Mouse (Mus musculus): ENCODE measurements around the gene Pde5a.

Gene Pde5a

DNA sequence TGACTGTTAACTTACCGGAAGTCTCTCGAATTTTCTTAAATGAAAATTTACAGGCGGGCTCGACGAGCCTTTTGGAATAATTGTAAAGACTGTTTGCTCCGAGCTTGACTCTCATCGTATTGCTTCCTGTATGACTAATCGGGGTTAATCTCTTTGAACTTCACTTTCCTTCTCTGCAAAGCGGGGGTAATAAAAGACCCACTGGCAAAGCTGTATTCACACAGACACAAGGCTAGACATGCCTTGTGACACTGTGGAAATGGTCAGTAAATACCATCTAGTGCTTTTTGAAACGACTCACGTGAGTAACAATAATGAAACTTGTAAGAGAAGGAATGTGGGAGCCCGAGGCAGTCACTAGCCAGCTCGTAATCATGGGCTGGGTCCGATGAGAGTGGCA lies 35.0 kb downstream of the Pde5a start:
- DNase-seq (ENCODE audit: low read depth, low spot score) = no peak

DNA sequence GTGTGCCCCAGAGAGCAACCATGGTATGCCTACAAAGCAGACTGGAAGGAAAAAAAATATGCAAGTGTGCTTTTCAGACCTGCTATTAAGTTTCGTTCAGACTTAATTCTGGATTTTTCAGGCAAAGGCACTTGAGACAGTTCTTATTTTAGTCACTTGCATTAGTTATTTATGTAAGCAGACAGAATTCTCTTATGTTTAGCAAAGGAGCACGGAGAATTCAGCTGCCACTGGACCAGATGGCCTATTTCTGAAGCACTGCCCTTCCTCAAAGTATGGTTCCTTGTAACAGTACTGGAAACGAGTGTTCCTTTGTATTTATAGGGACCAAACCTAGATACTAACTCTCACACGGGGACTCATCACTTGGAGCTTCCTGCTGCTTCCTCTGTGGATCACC lies 38.2 kb downstream of the Pde5a start:
- DNase-seq (ENCODE audit: low read depth, low spot score) = no peak

DNA sequence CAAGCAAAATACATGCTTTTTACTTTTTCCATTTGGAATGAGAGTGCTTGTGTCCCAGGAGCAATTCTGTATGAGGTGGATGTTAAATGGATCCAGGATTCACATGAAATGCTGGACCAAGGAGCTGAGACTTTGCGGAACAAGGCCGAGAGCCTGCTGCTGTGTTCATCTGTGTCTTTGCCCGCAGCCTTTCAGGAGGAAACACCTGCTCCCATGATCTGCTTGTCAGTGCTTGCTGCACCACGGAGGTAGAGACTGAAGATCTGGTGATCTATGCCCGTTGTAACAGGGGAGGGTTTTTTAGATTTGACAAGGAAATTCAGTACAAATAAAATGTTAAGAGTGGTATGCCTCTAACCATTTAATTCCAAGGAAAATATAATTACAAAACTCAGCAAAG lies 39.1 kb downstream of the Pde5a start:
- no peak for DNase-seq (ENCODE audit: low read depth, low spot score)

DNA sequence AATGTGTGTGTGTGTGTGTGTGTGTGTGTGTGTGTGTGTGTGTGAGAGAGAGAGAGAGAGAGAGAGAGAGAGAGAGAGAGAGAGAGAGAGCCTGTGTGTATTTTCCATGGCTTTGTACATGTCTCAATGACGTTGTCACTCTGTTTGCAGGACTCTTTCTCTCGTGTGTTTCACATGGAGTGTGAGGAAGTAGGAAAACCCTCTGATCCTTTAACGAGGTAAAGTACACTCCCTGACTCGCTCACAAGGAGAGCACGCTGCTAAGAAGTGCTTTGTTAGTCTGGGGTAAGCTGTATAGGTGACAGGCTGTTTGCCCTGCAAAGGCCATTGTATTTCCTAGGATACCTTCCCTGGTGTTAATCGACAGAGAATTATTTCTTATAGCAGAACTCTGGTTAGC lies 52.7 kb downstream of the Pde5a start:
- DNase-seq (ENCODE audit: low read depth, low spot score) = no peak

DNA sequence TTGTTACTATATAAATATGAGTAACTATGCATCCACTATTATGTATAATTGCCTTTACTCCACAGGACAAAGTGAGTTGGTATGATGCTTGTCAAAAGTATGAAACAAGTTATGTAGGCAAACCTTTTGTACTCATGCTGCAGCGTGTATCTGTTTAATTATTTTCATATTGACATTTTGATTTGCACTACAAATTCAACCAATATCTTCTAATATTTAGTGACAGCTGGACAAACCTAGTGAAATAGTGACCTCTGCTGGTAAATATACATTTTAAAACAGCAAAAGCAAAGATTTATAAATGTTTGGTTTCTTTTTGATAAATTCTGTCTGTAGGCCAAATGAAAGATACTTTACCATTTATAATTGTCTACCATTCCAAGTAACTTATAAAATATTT lies 55.5 kb downstream of the Pde5a start:
- DNase-seq (ENCODE audit: low read depth, low spot score) = no peak

DNA sequence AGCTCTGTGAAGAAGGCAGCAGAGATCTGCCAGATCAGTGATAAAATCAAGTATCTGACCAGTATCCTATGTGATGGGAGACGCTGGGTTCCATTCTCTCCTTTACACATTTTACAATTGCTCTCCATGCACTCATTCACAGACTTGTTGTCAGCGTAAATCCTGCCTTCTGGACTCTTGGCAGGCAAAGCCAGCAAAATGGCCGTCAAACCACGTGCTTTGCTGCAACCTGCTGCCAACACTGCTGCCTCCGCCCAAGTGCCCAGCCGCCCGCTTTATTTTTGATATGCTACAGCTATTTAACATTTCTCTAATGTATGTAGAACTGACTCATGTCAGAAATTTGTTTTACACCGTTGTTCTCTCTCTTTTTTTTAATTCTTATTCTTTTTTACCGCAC lies 59.6 kb downstream of the Pde5a start:
- no peak for DNase-seq (ENCODE audit: low read depth, low spot score)

DNA sequence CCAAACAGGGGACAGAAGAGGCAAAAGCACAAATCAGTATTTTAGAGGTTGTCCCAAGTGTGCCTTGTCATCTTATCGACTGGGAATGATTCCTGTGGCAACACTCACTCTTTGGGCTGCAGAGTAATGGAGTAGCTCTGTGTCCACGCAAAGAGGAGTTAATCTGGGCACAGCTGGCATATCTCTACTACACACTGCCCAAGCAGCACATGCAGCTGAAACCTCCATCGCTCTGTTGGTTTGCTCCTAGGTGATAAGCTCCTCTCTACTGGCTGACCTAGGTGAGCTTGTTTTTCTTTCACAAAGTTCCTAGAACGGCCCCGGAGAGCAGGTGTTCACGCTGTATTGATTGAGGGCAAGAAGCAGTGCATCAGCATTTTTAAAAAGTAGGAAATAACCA lies 60.8 kb downstream of the Pde5a start:
- DNase-seq (ENCODE audit: low read depth, low spot score) = no peak

DNA sequence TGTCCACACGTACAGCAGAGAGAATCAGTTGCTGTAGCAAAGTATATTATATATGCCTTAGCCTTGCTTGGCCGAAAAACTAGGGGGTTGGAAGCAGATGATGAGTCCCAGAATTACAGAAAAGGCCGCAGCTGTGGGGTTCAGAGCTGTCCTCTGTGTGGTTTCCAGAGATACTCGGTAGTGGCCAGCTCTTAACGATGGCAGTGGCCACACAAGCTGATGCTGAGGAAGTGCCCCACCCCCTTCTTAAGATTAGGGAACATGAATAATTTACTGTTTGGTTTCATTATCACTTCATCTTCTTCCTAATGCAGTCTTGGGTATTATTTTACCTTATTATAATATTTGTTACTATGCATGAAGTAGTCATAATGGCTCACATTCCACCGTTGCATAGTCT lies 71.3 kb downstream of the Pde5a start:
- DNase-seq (ENCODE audit: low read depth, low spot score) = no peak

DNA sequence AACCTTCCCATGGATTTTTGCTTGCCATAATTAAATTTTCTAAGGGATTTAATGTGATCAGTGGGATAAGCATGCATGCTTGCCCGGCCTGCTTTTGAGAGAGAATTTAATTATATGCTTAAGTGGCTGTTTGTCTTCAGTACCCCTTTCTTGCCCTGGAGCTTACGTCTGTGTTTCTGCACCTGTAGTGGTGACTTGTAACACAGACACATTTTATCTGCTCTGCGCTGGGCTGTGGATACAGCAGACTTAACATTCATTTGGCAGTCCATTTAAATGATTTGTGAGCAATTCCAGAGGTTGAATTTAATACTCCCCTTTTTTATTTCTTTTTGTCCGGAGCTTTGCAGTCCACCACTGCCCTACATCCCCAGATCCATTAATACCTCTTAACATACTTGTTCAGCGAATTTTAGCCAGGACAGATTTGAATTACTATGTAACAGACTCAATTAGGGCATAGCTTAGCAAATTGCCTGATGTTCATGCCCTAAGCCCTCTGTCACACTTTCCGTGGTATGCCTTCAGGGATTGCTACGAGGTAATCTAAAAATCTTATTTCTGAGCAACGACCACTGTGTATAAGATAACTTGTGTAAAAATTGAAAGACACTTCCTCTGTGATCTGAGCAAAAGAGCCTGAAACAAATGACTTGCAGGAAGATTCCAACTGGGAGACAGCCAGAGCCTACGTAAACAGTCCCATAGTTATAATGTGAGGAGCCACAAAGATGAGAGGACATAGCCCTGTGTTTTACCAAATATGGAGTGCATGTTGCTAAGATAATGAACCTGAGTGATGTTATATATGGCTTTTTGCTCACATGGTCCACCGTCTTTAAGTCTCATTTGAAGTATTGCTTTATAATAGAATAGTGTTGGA lies 72.0 kb downstream of the Pde5a start:
- DNase-seq (ENCODE audit: low read depth, low spot score) = no peak

DNA sequence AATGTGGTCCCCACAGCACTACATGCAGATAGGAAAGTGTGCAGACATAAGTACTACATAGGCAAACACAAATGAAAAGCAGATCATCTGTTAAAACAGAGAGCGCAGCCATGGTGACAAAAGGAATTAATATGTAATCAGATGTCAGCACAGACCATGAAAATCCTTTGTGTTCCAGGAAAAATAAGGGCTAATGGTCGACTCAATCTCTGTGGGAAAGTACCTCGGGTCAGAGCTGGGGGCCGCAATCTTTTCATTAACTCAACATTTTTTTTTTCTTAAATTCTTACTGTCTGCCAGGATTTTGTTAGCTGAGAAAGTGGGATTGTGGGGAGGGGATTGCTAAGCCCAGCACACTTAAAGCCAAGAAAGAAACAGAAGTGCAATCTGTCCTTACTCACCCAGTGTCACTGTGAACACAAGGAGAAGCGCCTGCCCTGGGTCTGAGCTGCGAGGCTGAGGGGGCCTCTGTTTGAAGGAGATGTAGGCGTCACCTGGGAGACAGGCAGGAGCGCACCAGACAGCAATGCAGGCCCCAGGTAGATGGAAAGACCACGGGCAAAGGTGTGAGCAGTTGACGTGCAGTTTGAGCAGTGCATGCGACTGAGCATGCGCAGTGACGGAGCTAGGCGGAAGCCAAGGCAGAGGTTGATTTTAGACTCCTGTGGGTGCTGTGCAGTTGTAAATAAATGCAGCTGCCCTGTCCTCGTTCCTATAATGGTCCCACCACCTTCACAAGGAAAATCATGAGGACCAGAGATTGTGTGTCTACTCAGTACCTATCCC lies 72.9 kb downstream of the Pde5a start:
- no peak for DNase-seq (ENCODE audit: low read depth, low spot score)

DNA sequence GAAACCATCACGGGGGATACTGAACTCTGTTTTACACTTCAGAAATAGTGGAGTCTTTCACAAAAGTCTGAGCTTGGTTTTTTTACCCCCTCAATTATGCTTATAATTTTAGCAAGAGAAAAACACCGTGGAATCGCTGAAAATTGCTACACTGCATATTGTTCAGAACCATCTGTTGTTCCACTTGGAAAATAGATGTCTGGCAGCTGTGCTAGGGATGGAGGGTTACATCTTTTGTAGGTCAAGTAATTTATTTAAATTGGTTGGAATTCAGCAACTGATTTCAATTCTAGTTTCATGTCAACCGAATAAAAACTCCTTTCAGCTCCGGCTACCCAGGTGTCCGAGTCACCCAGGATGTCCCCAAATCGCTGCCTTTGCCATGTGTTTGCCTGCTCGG lies 78.6 kb downstream of the Pde5a start:
- no peak for DNase-seq (ENCODE audit: low read depth, low spot score)

DNA sequence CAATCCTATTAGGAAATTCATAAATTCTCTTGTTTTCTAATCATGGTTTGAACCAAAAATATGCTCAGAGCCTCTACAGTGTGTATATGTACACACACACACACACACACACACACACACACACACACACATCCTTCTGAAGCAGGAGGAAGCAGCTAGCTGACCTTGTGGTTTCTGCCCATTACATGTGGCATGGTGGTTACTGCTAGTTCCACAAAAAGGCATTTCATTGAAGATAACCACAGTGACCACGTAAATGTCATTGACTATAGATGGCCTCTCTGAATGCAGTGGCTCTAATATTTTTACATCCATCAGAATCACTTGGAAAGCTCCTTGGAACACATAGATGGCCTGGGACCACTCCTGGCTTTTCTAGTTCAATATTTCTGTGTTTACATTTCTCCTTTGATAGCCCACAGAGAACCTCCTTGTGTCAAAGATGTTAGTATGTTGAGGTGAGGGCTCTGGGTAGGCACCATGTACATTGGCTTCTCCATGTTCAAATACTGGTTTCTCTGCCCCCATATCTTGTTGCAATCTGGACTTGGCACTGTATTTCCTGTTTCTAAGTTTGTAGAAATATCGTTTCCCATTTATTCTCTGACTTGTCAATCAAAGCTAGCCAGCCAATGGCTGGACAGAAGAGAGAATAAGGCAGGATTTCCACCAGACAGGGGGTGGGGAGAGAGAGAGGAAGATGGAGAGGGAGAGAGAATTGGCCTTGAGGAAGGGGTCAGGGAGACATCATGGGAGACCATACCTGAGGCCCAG lies 81.5 kb downstream of the Pde5a start:
- DNase-seq (ENCODE audit: low read depth, low spot score) = no peak

DNA sequence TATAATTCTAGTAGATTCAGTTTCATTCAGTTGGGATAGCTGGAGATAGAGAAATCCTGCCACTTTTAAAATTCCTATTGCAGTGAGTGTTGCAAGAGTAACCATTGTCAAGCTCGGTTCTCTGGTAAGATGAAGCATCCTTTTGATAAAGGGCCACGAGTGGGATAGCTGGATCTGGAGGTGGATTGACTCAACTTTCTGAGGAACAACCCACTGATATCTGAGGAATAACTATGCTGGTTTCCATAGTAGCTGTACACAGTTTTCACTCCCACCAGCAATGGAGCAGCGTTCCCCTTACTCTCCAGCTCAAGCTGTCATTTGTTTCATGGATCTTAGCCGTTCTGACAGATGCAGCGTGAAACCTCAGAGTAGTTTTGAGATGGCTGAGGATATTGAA lies 82.2 kb downstream of the Pde5a start:
- DNase-seq (ENCODE audit: low read depth, low spot score) = no peak

DNA sequence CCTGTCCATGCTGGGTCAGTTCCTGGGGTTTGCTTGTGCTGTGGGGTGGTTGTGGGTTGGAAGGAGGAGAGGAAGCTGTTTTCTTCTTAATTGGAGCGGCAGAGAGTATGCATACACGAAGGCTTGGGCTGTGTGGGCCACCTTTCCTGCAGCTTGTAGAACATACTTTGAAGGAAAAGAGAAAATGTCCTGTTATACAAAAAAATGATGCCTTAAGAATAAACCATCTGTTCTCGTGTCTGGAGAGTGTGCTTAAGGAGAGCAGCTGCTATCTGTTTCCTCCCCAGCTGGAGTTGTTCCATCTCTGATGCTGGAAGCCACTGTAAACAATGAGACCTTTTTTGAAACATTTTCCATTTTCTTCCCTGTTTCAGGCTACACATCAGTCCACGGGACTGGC lies 85.8 kb downstream of the Pde5a start:
- no peak for DNase-seq (ENCODE audit: low read depth, low spot score)

DNA sequence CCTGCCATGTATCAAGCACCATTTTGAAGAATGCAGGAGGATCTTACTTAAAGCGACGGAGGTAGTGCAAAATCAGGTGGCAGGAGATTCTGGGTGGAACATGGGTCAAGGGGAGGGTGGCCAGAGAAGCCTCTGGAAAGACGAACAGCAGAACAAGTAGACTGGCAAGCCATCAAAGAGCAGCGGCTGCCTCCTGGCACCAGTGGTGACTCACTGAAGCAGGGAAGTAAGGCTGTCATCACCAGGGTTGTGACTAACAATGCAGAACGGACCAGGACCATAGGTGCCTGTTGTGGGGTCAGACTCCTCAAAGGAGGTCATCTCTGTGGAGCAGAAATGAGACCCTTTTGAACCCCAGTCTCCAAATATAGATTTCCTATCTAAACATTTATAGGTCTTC lies 89.5 kb downstream of the Pde5a start:
- DNase-seq (ENCODE audit: low read depth, low spot score) = no peak

DNA sequence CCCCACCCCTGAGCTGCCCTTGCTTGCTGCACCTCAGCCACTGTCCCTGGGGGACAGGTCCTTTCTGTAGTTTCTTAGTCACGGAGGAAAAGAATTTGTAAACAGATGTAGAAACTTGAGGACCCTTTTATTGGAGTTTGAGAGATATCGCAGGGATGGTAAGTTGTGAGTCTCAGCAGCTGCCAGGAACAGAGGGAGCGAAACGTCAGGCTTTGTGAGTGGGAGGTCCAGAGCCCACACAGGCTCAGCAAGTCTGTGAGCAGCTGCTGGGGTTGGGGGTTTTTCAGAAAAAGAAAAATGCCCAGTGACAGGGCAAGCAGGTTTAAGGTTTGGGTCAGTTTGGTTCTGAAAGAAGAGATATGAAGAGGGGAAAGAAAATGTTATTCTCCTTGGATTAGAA lies 92.0 kb downstream of the Pde5a start:
- DNase-seq (ENCODE audit: low read depth, low spot score) = no peak

DNA sequence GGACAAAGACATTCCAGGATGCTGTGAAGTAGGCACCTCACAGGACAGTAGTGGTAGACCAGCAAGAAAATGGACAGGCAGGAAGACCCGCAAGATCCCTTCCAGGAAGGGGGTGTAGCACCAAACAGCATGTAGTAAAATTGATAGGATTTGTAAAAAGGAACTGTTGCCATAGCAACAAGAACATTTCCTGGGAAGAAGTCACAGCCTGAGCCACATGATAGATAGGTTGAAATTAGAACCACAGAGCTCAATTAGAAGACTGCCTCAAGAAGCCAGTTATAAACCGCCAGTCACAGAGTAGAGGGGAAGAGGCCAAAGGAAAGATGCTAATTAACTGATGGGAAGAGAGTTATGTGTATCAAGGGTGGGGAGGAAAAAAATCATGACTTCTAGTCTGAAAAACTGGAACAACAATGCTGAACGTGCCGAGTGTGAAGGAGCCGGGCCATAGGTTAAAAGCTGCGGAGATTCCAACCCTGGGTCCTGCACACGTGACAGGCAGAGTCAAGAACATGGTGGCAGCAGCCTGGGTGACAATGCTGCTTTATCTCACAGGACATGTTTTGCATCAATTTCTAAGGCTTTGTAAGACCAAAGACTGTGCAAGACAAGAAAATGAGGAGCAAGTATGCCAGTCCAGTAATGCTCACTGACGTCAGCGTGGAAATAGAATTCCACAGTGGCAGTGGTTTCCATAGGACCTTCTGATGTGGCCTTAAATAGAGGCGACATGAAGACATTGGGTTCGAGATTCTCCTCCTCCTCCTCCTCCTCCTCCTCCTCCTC lies 99.7 kb downstream of the Pde5a start:
- DNase-seq (ENCODE audit: low read depth, low spot score) = no peak

DNA sequence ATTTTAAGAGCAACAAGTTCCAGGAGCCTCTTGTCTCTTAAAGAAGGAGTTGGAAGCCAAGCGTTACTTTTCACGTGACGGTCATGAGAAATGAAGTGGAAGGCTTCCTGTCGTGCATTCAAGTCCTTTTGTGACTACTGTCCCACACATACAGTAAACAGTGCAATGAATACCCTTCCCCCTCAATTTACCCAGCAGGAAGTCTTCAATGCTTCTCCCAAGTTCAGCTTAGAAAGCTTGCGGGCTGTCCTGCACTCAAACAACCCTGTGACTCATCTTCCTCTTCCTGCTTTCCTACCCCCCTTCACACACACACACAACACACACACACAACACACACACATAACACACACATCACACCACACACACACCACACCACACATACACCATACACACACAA lies 105.8 kb downstream of the Pde5a start:
- DNase-seq (ENCODE audit: low read depth, low spot score) = no peak

DNA sequence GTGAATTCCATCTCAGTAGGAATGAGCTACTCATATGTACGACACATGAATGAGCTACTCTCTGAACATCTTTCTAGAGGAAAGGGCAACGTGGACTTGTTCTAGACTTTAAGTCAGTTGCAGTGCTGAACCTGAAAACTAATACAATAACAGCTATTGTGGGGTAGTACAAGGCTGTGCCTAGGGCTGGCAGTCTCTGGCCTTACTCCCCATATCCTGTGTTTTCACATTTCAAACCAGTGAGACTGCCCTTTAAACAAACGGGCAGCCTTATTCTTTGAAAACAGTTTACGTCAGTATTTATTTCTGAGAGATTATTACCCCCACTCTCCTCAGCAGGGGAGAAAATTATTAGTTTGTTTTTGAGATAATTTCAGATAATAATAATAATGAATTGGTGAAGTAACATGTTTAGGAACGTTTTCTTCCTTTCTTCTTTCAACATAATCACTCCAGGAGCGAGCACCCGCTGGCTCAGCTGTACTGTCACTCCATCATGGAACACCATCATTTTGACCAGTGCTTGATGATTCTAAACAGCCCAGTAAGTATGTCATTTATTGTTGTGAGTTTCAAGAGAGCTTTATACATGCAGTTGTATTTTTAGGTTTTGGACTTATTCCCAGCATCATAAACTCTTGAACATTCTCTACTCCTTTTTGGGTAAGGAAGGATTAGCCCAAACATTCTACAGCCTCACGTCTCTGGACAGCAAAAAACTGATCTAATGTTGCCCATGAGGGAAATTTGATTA lies 106.5 kb downstream of the Pde5a start:
- DNase-seq (ENCODE audit: low read depth, low spot score) = no peak

DNA sequence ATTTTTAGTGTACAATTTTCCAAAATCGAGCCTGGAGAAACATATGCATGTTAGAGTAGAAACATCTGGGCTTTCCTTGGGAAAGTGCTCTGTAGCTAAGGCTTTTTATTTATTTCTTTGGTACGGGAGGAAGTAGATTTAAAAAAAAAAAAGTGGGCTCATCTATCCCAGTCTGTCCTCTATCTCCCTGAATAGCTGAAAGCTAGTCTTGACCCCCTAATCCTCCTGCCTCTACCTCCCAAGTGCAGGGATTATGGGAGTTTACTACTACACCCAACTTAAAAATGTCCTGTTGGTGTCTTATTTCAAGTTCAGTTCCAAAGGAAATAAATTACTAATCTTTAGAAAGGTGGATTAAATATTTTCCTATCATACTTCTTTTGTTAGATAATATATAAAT lies 108.9 kb downstream of the Pde5a start:
- no peak for DNase-seq (ENCODE audit: low read depth, low spot score)
